Mouse (Mus musculus) hindbrain, postnatal 0 days (tissue): ENCODE results near the gene Fgl2. TPM values are rescaled to one million over a fixed set of nuclear protein-coding genes. Genes with fewer than 3 reads are reported as not detected.

Experiments used
- ATAC-seq: fragments of 200-750 bp; cut with Nextera tagmentation; 2 replicates; pipeline ENCODE4 v1.8.0; 2017; ENCODE audit warnings: mild to moderate bottlenecking, moderate TSS enrichment, moderate library complexity
- DNase-seq: peaks from one replicate; pipeline ENCODE4 v3.0.0-alpha.2; 2015; ENCODE audit warnings: low spot score
- H3K27ac ChIP-seq: fragments of 300-500 bp; sonication (generic); 2 replicates; pipeline ENCODE4 v1.5.1; 2014; ENCODE audit warnings: mild to moderate bottlenecking
- H3K27me3 ChIP-seq: fragments of 300-500 bp; sonication (generic); 2 replicates; pipeline ENCODE4 v1.6.1; 2014; ENCODE audit warnings: low read length, mixed read lengths; ENCODE audit not compliant: insufficient read depth
- H3K36me3 ChIP-seq: fragments of 300-500 bp; sonication (generic); 2 replicates; pipeline ENCODE4 v1.6.1; 2014; ENCODE audit warnings: low read length, mixed read lengths; ENCODE audit not compliant: insufficient read depth
- H3K4me1 ChIP-seq: fragments of 300-500 bp; sonication (generic); 2 replicates; pipeline ENCODE4 v1.6.1; 2014; ENCODE audit warnings: antibody characterized with exemption, low read length, mixed read lengths; ENCODE audit not compliant: insufficient read depth
- H3K4me2 ChIP-seq: fragments of 300-500 bp; sonication (generic); 2 replicates; pipeline ENCODE4 v1.6.1; 2014; ENCODE audit warnings: low read depth, mild to moderate bottlenecking, low read length, moderate library complexity, mixed read lengths
- H3K4me3 ChIP-seq: fragments of 300-500 bp; sonication (generic); 2 replicates; pipeline ENCODE4 v1.5.1; 2014; ENCODE audit warnings: low read length
- H3K9ac ChIP-seq: fragments of 300-500 bp; sonication (generic); replicated peaks from 2 replicates; pipeline ENCODE4 v1.6.1; 2014; ENCODE audit warnings: mild to moderate bottlenecking, low read length, moderate library complexity, mixed read lengths
- H3K9me3 ChIP-seq: fragments of 300-500 bp; sonication (generic); 2 replicates; pipeline ENCODE4 v1.6.1; 2016; ENCODE audit warnings: low read length, mixed read lengths
- CTCF ChIP-seq: IDR thresholded peaks from 2 replicates; pipeline ENCODE4 v1.5.1; 2016; ENCODE audit warnings: antibody characterized with exemption, control low read depth, low read depth
- WGBS: fragments of 180-500 bp; shearing (Covaris S2); extraction: QIAGEN DNeasy Blood & Tissue Kit; methylation state at CpG from one replicate; pipeline ENCODE4 v1.1.7; 2014; 5-methylcytosine and 5-hydroxymethylcytosine counted together
- polyA plus RNA-seq: library from polyadenylated mRNA; unstranded; fragments of >200 nt; fragmentation: Nextera tagmentation; extraction: Ambion mirVana; gene quantifications from 2 replicates; pipeline ENCODE4 v1.2.1, GENCODE M21; 2015
- total RNA-seq: library from RNA; depleted of rRNA; stranded (reverse); fragments of >200 nt; gene quantifications from 2 replicates; pipeline ENCODE4 v1.2.3, GENCODE M21; 2014

The Fgl2 gene
- total and polyA plus RNA-seq, 2 experiments from 2014 or later = 2.6 to 3.4 TPM

DNA sequence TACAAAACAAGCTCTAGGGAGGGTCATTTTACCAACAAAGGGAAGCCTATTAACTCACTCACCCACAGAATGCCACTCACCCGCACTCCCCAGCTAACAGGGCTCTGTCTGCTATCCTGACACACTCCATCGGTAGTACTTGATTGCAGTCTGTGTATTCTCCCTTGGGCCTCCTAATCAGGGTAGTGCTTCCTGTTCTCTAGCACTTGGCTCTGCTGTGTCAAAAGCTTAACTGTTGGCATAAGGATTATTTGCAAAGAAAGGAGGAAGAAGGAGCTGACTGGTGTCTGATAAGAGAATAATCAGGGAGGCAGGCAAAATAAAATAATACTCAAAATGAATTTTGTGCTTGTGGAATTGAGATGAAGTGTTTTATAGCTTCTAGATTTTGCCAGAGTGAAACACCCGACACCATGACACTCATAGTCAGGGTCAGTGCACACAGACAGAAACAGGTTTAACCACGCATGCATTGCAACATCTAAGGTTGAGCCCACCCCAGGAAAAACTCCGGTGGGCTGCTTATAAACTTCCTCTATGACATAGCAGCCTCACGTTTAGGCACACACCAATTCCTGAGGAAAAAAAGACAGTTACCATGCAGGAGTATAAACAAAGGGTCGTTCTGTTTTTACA lies 22.9 kb downstream of the Fgl2 start:
- Histone ChIP-seq H3K27me3 (no peaks in the 10 kb centered on the region), H3K9ac (no peak overlapping the region), H3K9me3 (no peaks in the 10 kb centered on the region), H3K4me3 (no peak overlapping the region), H3K4me2 (no peak overlapping the region), H3K27ac (no peak overlapping the region), H3K36me3 (no peaks in the 10 kb centered on the region), H3K4me1 (no peaks in the 10 kb centered on the region)
- no peak for ATAC-seq
- no peak for DNase-seq
- 50% methylated on average over 7 of the region's 7 CpGs for WGBS
- no peak for TF ChIP-seq CTCF

DNA sequence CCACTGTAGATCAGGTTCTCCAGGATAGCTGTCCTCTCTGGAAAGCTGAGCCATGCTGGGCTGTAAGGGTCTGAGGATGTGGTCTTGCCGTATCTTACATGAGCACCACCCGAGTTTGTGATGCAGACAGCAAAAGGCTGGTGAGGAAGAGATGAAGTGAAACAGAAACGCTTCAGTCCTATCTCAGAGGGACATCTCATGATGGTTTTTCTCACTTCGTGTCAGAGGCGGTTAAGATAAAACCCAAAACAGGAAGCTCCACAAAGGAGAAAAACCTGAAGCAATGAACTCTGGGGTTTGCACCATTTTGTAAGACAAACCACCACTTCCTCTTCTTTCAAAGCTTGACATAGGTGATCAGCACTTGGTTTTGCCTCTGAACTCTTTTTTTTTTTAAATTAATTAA lies 38.8 kb downstream of the Fgl2 start:
- Histone ChIP-seq H3K9me3 (no peaks in the 10 kb centered on the region), H3K9ac (no peak overlapping the region), H3K36me3 (no peaks in the 10 kb centered on the region), H3K4me1 (no peaks in the 10 kb centered on the region), H3K27ac (no peak overlapping the region), H3K4me2 (no peak overlapping the region), H3K4me3 (no peak overlapping the region), H3K27me3 (no peaks in the 10 kb centered on the region)
- TF ChIP-seq CTCF = no peak
- no peak for ATAC-seq
- DNase-seq = no peak
- 93% methylated on average over 5 of the region's 5 CpGs for WGBS

DNA sequence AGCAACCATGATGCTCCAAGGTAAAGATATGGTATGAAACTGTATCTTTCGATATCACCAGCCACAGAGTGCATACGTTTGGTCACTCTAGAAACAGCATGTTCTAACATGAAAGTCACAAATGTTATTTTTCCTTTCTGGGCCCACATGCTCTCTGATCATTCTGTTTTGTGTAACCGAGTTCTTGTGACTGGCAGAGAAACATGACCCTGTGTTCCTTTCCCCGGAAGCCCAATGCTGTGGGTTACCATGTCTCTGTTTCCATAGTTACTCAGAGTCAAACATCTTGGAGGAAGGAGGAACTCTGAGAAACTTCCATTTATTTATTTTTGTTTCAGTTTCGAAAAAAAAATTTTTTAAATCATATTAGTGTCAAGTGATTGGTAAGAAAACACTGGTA lies 39.6 kb downstream of the Fgl2 start:
- WGBS = 65% methylated on average over 5 of the region's 5 CpGs
- Histone ChIP-seq H3K4me1 (no peaks in the 10 kb centered on the region), H3K36me3 (no peaks in the 10 kb centered on the region), H3K9me3 (no peaks in the 10 kb centered on the region), H3K4me3 (no peak overlapping the region), H3K27ac (no peak overlapping the region), H3K4me2 (no peak overlapping the region), H3K9ac (no peak overlapping the region), H3K27me3 (no peaks in the 10 kb centered on the region)
- no peak for DNase-seq
- TF ChIP-seq CTCF = no peak
- no peak for ATAC-seq

DNA sequence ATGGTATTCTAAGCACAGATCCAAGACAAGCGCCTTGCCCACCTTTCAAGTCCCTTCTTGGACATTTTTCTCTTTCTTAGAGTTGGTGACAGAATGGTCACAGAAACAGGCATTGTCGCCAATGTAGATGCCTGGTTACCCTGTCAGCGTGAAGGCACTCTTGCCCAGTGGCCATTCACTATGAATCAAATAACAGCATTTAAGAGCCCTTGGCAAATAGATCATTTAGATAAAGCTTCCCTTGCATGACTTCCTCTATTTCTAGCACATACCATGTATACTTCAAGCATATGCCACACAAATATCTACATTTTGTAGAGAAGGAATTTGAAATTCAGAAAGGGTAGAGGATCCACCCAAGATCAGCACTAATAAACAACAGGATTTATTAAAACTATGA lies 40.9 kb downstream of the Fgl2 start:
- no peak overlapping the region for H3K27ac ChIP-seq
- no peaks in the 10 kb centered on the region for H3K36me3 ChIP-seq
- no peak for TF ChIP-seq CTCF
- WGBS = 84% methylated on average over 3 of the region's 3 CpGs
- H3K27me3 ChIP-seq = no peaks in the 10 kb centered on the region
- no peak for ATAC-seq
- DNase-seq = no peak
- H3K4me3 ChIP-seq = no peak overlapping the region
- H3K9ac ChIP-seq = no peak overlapping the region
- H3K4me2 ChIP-seq = no peak overlapping the region
- no peaks in the 10 kb centered on the region for H3K9me3 ChIP-seq
- H3K4me1 ChIP-seq = no peaks in the 10 kb centered on the region

DNA sequence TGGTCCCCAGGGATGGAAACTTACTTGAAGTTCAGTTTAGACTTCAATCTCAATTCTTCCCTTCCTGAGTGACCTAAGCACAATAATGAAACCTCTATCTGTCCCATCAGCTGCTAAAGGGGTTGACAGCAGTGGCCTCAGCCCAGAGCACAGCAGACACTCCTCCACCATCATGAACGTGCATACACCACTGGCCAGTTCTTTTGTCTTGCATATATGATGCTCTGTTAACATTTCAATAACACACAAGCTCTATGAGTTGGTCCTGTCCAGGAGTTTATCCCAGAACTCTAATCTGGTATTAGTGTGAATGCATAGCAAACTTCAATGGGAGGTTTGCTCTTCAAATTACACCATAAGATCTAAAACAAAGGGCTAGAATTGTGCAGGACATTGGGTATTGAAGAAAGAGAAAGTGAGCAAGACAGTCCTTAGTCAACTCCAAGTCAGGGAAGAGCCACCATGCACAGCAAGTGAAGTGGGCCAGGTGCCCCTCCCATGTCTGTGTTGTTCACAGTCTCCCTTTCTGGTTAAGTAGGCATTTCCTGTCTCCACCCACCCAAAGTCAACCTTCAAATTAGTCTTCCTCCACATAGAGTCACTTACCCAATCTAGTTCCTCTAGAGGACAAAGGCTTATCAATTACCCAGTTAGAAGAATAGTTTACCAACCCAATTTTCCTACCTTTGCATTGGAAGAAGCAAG lies 41.8 kb downstream of the Fgl2 start:
- DNase-seq (no peak), ATAC-seq (no peak)
- Histone ChIP-seq H3K36me3 (no peaks in the 10 kb centered on the region), H3K27ac (no peak overlapping the region), H3K27me3 (no peaks in the 10 kb centered on the region), H3K9me3 (no peaks in the 10 kb centered on the region), H3K4me1 (no peaks in the 10 kb centered on the region), H3K4me2 (no peak overlapping the region), H3K4me3 (no peak overlapping the region), H3K9ac (no peak overlapping the region)
- TF ChIP-seq CTCF = no peak
- 72% methylated on average over 1 of the region's 1 CpGs for WGBS

DNA sequence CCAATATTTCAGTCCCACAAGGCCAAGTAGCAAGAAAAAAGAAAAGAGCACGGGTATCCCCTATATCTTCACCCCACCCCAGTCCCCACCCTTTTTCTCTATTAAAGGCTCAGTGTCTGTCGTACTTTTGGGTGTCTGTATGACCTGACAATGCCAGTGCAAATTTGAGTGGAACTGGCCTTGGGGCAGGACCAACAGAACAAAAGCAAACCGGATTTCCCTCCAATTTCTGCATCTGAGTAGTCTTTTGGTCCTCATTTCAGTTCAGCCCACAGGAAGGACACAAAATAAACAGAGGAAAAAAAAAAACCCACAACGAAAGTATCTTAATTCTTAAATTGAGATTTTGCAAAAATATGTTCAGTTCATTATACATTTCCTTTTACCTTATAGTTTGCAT lies 46.2 kb downstream of the Fgl2 start:
- Histone ChIP-seq H3K9me3 (no peaks in the 10 kb centered on the region), H3K4me2 (no peak overlapping the region), H3K27ac (no peak overlapping the region), H3K4me3 (no peak overlapping the region), H3K9ac (no peak overlapping the region), H3K27me3 (no peaks in the 10 kb centered on the region), H3K4me1 (no peaks in the 10 kb centered on the region), H3K36me3 (no peaks in the 10 kb centered on the region)
- no peak for ATAC-seq
- 58% methylated on average over 4 of the region's 4 CpGs for WGBS
- DNase-seq = no peak
- TF ChIP-seq CTCF = no peak

DNA sequence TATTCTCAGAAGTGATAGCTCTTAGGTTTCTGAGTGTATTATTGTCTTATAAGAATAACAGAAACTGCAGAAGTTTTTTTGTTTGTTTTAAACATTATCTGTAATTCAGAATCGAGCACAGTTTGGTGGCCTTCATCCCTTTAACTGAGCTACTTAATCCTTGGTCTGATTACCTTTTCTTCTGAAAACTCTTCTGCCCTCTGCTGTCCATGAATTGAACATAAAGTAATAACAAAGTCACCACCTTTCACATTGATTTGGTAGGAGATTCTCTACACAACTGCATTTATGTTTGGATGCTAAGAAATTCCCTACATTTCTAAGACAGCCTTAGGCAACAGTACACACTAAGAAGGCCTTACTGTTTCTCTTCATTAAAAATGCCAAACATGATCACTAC lies 48.2 kb downstream of the Fgl2 start:
- TF ChIP-seq CTCF = peak; percentile 62
- Histone ChIP-seq H3K4me2 (no peak overlapping the region), H3K9me3 (no peaks in the 10 kb centered on the region), H3K27me3 (no peaks in the 10 kb centered on the region), H3K27ac (no peak overlapping the region), H3K4me3 (no peak overlapping the region), H3K4me1 (no peaks in the 10 kb centered on the region), H3K9ac (no peak overlapping the region), H3K36me3 (no peaks in the 10 kb centered on the region)
- WGBS = 38% methylated on average over 1 of the region's 1 CpGs
- DNase-seq (peak; percentile 70), ATAC-seq (no peak)
